Mouse (Mus musculus): ENCODE data around the gene Taar9. TPM values are rescaled to one million over a fixed set of nuclear protein-coding genes. Genes with fewer than 3 reads are reported as not detected.
"Not testable (repeated sequence)": the region's sequence is repeated elsewhere in the genome, so short reads cannot be mapped to it uniquely, and the experiment has no call there.

The Taar9 gene
- polyA plus RNA-seq (2015; fragmentation: Nextera tagmentation; extraction: Ambion mirVana) = not detected in 2 replicates

DNA sequence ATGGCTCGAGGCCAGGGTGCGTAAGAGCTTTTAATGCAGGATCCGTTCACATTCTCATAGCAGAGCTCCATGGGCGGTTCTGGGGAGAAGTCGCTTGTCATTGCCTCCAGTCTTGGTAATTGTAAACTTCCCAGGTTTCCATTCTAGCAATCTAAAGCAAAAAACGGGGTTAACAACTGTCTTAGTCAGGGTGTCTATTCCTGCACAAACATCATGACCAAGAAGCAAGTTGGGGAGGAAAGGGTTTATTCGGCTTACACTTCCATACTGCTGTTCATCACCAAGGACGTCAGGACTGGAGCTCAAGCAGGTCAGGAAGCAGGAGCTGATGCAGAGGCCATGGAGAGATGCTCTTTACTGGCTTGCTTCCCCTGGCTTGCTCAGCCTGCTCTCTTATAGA, at the start of gene Taar9:
TSS of gene Taar9 (minus strand) at position 101 of the 400 bp plus-strand sequence.
- H3K9ac ChIP-seq; H3K4me3 ChIP-seq; ATAC-seq; H3K27ac ChIP-seq; H3K4me2 ChIP-seq; H3K9me3 ChIP-seq (replicated peaks); H3K36me3 ChIP-seq (ENCODE audit: poor library complexity, severe bottlenecking); H3K27me3 ChIP-seq; H3K4me1 ChIP-seq: not testable (repeated sequence)
- WGBS = 88% methylated on average over 8 of the region's 8 CpGs

DNA sequence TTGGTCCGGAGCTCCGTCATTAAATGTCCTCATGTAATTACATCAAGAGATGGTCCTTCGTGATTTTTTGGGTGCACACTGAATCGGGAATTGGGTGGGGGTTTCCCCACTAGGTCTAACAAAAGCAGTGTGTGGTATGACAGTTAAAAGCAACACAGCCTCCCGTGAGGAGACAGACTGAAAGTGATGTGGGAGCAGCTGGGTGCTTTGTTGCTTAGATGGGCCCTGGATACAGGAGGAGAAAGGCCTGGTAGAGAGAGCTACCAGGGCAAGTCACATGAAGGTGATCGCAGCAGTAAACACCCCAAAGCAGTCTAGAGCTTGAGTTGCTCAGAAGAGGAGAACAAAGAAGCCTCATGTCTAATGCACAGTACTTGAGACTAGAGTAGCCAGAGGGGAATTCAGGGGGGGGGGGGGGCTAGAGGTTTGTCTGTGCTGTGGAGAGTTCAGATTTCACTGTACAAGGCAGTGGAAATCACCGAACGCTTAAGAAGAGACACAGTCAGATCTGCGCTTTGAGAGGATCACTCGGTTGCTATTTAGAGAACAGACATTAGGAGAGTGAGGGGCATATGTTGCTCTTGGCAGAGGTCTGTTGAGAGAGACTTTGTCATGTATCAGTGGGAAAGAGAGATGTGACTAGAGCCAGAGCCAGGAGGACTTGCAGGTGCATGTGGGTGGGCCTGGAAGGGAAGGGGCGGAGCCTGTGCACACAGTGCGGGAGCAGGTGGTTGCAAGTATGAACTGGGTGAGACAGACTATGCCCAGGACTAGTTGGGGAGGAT, 49.3 kb upstream of the Taar9 start:
- ATAC-seq = peak; percentile 57; the same call in 1 of the 2 replicates
- peaks cover 43% of the 10 kb centered on the region for H3K36me3 ChIP-seq (ENCODE audit: poor library complexity, severe bottlenecking)

DNA sequence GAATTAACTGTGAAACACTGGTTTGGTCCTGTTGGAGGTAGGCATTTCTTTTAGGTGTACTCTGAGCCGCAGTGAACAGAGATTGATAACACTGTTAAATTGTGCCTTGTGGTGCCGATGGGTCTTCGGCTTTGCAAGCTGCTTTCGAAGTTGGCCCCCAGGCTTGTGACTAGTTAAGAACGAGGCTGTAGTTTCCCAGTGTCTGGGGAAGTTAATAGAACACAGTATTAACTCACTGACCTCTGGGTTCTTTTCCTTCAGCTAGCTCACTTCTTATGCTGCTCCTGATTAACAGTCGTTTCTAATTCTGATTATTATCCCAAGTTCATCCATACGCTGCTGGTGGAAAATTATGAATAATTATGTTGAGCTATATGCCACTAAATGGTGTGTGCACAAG, 40.8 kb upstream of the Taar9 start:
- peaks cover 14% of the 10 kb centered on the region for H3K4me1 ChIP-seq
- H3K9me3 ChIP-seq (replicated peaks) = no peaks in the 10 kb centered on the region
- H3K4me3 ChIP-seq = peak overlapping the region; percentile 77
- no peak overlapping the region for H3K27ac ChIP-seq
- H3K4me2 ChIP-seq = peak overlapping the region; percentile 68
- no peak for ATAC-seq
- H3K36me3 ChIP-seq (ENCODE audit: poor library complexity, severe bottlenecking) = peaks cover under 1% of the 10 kb centered on the region
- peak overlapping the region; percentile 90 for H3K9ac ChIP-seq
- 61% methylated on average over 7 of the region's 7 CpGs for WGBS
- H3K27me3 ChIP-seq = no peaks in the 10 kb centered on the region

More for the DNA sequence above, 49.3 kb upstream of the Taar9 start:
- H3K4me2 ChIP-seq = no peak overlapping the region
- WGBS = 94% methylated on average over 12 of the region's 12 CpGs
- H3K27ac ChIP-seq = no peak overlapping the region
- no peak overlapping the region for H3K4me3 ChIP-seq
- no peaks in the 10 kb centered on the region for H3K9me3 ChIP-seq (replicated peaks)
- H3K9ac ChIP-seq = no peak overlapping the region
- H3K27me3 ChIP-seq = no peaks in the 10 kb centered on the region
- peaks cover 4% of the 10 kb centered on the region; the same call in 1 of the 2 replicates for H3K4me1 ChIP-seq

DNA sequence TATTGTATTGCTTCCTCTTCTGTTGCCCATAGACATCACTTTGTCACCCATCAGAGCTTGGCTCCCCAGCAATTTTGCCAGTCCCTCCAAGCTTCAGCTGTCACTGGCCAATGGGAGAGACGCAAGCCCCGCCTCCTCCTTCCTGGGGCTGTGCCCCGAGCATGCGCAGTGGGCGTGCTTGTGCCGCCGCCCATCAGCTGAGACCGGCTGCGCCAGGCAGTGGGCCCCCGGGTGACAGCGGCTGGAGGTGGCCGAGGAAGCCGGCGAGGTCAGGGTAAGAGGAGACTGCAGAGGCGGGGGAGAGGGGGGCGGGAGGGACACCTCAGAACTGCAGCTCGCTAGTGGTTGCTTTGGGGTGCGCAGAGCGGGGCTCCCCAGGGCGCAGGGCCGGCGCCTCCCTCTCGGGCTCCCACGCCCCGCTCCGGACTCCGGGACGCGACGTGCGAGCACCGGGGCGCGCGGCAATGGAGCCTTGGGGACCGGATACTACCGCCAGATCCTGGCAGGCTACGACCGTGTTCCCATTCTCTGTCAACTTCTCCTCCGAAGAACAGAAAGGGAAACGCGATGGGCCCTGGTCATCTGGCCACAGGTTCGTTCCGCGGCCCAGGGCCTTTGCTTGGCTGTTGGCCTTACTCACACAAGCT, 39.9 kb upstream of the Taar9 start, which contains the start of gene Stx7:
TSS of gene Stx7 (plus strand) at position 168 of the 647 bp plus-strand sequence.
- 0% methylated on average over 42 of the region's 45 CpGs for WGBS
- peak within 1 kb of the TSS; percentile 68 for H3K4me2 ChIP-seq

DNA sequence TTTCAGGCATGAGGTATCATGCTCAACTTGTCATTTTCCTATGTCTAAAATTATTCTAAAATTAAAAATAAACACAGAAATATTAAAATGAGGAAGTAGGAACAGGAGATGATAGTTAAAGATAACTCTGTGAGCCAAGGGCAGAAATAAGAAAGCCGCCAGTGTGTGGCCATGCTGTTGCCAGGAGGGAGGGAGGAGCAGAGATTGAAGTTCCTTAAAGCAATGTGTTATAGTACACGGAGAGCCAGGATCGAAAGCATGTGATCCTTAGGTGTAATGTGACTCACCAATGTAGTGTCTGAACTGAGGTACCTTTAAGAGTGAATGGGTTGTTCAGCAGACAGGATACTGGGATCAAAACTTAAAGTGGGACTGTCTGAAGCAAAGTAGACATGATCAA, 33.4 kb upstream of the Taar9 start:
- no peak overlapping the region for H3K4me2 ChIP-seq
- no peak overlapping the region for H3K4me3 ChIP-seq
- no peaks in the 10 kb centered on the region for H3K27me3 ChIP-seq
- H3K4me1 ChIP-seq = no peaks in the 10 kb centered on the region
- 88% methylated on average over 3 of the region's 3 CpGs for WGBS
- no peaks in the 10 kb centered on the region for H3K36me3 ChIP-seq (ENCODE audit: poor library complexity, severe bottlenecking)
- ATAC-seq = no peak
- no peak overlapping the region for H3K9ac ChIP-seq
- H3K27ac ChIP-seq = no peak overlapping the region
- no peaks in the 10 kb centered on the region for H3K9me3 ChIP-seq (replicated peaks)

More for the DNA sequence above, 39.9 kb upstream of the Taar9 start, which contains the start of gene Stx7:
- peak within 1 kb of the TSS; percentile 77 for H3K4me3 ChIP-seq
- H3K27me3 ChIP-seq = no peaks in the 10 kb centered on the region
- H3K9ac ChIP-seq = peak within 1 kb of the TSS; percentile 90
- H3K27ac ChIP-seq = no peak within 1 kb of the TSS
- peak; percentile 99 for ATAC-seq
- H3K9me3 ChIP-seq (replicated peaks) = no peaks in the 10 kb centered on the region
- no peaks in the 10 kb centered on the region for H3K36me3 ChIP-seq (ENCODE audit: poor library complexity, severe bottlenecking)
- H3K4me1 ChIP-seq = peaks cover 14% of the 10 kb centered on the region

DNA sequence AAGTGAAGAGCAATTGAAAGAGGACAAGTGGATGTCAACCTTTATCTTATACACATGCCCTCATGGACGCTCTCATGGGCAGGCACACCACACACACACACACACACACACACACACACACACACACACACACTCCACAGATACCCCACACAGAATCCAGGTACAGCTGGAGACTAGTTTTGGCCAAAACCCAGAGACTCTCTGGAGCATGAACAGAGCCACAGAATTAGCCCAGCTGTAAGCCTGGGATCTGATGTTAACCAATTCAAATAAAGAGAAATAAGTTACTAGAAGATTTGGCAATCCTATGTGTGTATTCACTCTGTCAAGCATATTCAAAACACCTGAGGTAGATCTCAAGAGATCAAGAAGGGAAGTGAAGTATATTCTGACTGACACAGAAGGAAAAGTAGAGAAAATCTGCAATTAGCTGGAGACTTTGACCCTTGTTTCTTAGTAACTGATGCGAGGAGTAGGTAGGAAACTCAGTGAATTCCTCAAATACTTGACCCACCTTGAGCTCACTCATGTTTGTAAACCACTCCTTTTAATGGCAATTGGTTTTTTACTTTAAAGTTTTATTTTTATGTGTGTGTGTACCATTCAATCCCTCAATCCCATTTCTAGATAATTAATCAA, 29.4 kb upstream of the Taar9 start:
- no peak for ATAC-seq
- no peaks in the 10 kb centered on the region for H3K9me3 ChIP-seq (replicated peaks)

DNA sequence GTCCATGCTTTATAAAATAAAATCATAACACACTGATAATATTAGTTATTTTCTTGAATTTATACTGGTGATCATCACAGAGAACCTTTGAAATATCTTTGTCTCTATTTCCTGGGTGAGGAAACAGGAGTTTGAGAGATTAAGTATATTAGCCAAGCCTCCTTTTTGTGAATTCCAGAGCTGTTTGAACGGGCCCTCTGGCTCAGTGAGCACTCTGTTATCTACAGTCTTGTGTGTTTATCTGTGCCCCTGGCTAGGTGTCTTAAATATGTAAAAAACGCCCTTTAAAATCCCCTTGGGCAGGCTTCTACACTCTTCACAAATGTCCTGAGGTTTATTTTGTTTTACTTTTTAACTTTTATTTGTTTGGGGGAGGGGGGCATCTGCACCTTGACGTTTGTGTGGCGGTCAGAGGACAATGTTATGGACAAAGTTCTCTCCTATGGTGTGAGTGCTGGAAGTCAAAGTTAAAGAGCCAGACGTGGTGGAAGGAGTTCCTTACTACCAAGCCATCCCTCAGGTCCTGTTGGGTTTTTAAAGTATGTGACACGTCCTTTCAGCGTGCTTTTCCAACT, 24.8 kb upstream of the Taar9 start:
- H3K9me3 ChIP-seq (replicated peaks) = no peaks in the 10 kb centered on the region
- H3K36me3 ChIP-seq (ENCODE audit: poor library complexity, severe bottlenecking) = no peaks in the 10 kb centered on the region
- peaks cover 9% of the 10 kb centered on the region for H3K4me1 ChIP-seq
- H3K27me3 ChIP-seq = no peaks in the 10 kb centered on the region
- 70% methylated on average over 7 of the region's 7 CpGs for WGBS
- H3K4me3 ChIP-seq = no peak overlapping the region
- no peak overlapping the region for H3K27ac ChIP-seq
- ATAC-seq = no peak
- H3K9ac ChIP-seq = no peak overlapping the region
- no peak overlapping the region for H3K4me2 ChIP-seq

More for the DNA sequence above, 29.4 kb upstream of the Taar9 start:
- Histone ChIP-seq H3K4me1 (no peaks in the 10 kb centered on the region), H3K4me2 (no peak overlapping the region), H3K9ac (no peak overlapping the region), H3K27me3 (no peaks in the 10 kb centered on the region), H3K4me3 (no peak overlapping the region), H3K27ac (no peak overlapping the region), H3K36me3 (ENCODE audit: poor library complexity, severe bottlenecking) (no peaks in the 10 kb centered on the region)
- WGBS = 93% methylated on average over 2 of the region's 2 CpGs

DNA sequence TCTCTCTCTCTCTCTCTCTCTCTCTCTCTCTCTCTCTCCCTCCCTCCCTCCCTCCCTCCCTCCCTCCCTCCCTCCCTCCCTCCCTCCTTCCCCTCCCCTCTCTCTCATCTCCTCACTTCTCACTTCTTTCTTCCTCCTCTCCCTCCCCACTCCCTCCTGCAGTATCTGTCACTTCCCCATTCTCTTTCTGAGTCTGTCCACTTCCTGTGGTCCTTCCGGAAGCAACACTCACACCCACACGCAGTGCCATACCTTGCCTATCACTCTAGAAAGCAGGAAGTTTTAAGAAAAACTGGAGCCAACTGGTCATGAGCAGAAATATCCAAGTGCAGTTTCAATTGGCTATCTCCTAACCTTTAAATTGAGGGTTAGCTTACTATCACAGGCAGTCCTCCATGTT, 23.8 kb upstream of the Taar9 start:
- Histone ChIP-seq H3K4me2 (no peak overlapping the region), H3K27ac (no peak overlapping the region), H3K4me1 (peaks cover 9% of the 10 kb centered on the region), H3K36me3 (ENCODE audit: poor library complexity, severe bottlenecking) (no peaks in the 10 kb centered on the region), H3K4me3 (no peak overlapping the region), H3K9me3 (replicated peaks) (no peaks in the 10 kb centered on the region), H3K27me3 (no peaks in the 10 kb centered on the region), H3K9ac (no peak overlapping the region)
- 62% methylated on average over 2 of the region's 2 CpGs for WGBS
- ATAC-seq = no peak

DNA sequence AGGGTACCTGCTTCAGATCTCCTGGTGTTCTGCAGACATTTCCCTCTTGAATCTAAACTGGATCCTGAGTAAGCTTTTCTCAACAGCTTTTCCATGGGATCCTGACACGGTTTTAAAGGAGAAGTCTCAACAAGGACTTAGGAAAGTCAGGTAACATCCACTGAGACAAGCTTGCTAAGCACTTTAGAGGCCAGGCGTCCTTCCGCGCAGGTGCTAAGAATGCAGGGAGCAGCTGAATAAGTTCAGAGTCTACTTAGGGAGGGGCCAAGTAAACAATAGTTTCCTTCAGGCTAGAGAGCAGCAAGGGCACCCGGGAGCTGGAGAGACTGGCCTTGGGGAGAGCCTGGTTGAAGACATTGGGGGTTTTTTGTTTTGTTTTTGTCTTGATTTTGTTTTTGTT, 22.9 kb upstream of the Taar9 start:
- WGBS = 4% methylated on average over 5 of the region's 5 CpGs
- Histone ChIP-seq H3K27me3 (no peaks in the 10 kb centered on the region), H3K27ac (no peak overlapping the region), H3K36me3 (ENCODE audit: poor library complexity, severe bottlenecking) (no peaks in the 10 kb centered on the region), H3K4me1 (peaks cover 9% of the 10 kb centered on the region), H3K9ac (no peak overlapping the region), H3K9me3 (replicated peaks) (no peaks in the 10 kb centered on the region), H3K4me2 (0 out of 2 replicates have a peak overlapping the region, but pooled peaks have one; percentile 7), H3K4me3 (no peak overlapping the region)
- no peak for ATAC-seq

DNA sequence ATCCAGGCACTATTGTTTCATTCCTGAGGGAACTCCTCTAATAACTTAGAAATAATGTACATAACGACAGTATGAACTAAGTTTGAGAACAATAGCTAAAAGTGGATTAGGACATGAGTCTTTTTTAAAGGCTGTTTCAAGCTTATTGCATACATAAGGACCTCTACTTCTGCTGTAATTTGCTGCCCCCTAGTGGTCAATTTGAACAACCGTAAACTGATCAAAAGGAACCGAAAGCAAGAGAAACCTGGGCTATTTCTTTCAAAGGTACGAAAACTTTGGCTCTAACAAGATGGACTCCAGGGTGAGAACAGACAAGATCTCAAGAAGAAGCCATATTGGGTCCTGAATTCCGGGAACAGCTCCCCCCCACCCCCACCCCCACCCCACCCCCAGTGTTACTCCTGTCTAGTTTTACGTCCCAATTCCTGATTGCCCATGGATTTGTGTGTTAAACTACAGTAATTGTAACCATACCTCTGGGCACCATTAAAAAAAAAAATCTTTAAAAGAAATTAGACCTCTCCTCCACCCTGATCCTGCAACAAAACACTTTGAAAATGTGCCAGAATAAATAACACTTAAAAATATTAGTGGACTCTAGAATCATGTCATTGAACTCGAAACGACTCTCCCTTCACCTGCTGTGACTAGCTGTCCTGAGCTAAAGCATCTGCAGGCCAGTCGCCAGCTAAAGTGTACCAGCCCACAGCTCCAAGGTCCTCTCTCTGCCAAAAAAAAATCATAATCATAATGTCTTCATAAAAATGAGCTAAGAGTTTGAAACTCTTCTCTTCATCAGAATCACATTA, 22.3 kb upstream of the Taar9 start:
- ATAC-seq = peak; percentile 93
- Histone ChIP-seq H3K27me3 (no peaks in the 10 kb centered on the region), H3K4me2 (peak overlapping the region; percentile 24), H3K4me1 (peaks cover 9% of the 10 kb centered on the region), H3K9ac (no peak overlapping the region), H3K4me3 (no peak overlapping the region), H3K9me3 (replicated peaks) (no peaks in the 10 kb centered on the region), H3K27ac (no peak overlapping the region), H3K36me3 (ENCODE audit: poor library complexity, severe bottlenecking) (no peaks in the 10 kb centered on the region)
- 21% methylated on average over 9 of the region's 9 CpGs for WGBS

DNA sequence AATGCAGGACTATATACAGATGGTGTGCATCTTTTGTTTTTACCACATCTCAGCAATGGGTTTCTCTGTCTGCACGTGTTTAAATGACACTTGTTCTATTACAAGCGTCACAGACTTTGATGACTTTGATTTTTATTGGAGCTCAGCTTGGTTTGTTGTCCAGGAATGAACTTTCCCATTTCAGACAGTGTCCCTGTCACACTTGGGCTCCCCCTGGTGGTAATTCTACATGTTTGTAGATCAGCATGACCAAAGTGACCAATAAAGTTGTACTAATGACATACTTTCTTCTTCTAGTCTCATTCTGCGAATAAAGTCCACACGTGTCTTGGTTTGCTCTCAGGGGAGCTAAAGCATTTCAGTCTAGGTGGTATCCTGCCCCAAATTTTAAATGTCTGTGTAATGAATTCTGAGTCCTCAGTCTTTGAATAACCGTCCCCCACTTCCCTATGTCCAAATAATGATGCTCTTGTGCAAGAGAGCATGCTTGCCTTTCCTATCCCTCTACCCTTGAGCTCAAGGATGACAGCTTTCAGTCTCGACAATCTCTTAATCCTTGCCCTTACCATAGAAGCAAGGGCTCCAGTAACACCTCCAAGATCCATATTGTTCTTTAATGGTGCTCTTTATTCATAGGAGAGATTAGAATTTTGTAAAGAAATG, 1.9 kb upstream of the Taar9 start:
- 52% methylated on average over 6 of the region's 6 CpGs for WGBS
- Histone ChIP-seq H3K9ac (no peak overlapping the region), H3K4me2 (no peak overlapping the region), H3K36me3 (ENCODE audit: poor library complexity, severe bottlenecking) (no peaks in the 10 kb centered on the region), H3K9me3 (replicated peaks) (no peaks in the 10 kb centered on the region), H3K27me3 (no peaks in the 10 kb centered on the region), H3K4me1 (no peaks in the 10 kb centered on the region), H3K4me3 (no peak overlapping the region), H3K27ac (no peak overlapping the region)
- ATAC-seq = peak; percentile 43; the same call in 1 of the 2 replicates
